Mouse (Mus musculus): ENCODE measurements around the gene Golga5.
"Not testable (repeated sequence)": the region's sequence is repeated elsewhere in the genome, so short reads cannot be mapped to it uniquely, and the experiment has no call there.

GRCm38 (mm10) chr12:102495754-102496153 lies 26.8 kb downstream of the Golga5 start:
- TF ChIP-seq GATA1, TAL1 (IDR thresholded peaks at IDR 0.05; ENCODE audit: low read length): not testable (repeated sequence)
